9 mouse cellular contexts compared by ENCODE assay signal in the genomic region with DNA sequence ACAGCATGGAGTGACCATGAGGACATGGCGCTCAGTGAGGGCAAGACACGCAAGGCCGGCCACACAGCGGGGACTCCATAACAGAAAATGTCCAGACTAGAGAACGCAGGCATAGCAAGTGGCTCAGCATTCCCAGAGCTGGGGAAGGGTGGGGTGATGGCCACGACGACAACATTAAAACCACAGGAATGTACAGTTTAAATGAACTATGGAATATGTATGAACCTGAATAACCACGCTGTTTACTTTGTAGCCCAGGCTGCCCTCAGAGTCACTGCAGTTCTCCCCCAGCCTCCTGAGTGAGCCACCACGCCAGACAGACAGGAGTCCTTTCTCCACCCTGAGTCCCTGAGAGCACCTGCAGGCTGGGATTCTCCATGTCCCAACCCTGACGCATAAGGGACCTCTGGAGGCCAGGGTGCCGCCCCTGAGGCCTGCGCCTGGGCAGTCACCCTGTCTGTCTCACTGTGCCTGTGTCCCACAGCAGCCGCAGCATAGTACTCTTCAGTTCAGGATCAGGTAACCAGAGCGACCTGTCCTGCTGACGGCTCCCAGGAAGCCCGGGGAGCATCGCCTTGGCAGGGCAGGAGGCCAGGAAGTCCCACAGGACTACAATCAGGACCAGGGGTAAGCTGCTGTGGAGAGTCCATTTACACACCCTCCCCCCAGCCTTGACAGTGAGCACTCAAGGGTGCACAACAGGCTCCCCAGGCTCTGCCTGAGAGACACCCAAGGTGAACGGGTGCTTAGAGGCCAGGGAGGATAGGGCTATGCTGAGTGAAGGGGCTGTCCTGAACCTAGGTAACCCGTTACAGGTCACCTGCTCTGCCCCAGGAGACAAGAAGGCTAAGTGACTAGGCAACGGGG. TPM values are rescaled to one million over a fixed set of nuclear protein-coding genes. Genes with fewer than 3 reads are reported as not detected.
DNase-seq lines count a peak whose midpoint lies in the region; ATAC-seq and TF ChIP-seq lines count a peak whose summit lies in the region.
"Had no signal": no experiment of that assay in that cellular context is flagged by ENCODE, and none has a peak within 500 bp of the region (broad histone marks: within the 10 kb centered on the region; RNA-seq: fewer than 3 reads in every experiment).

No protein-coding gene starts in this region.

- WGBS in liver, embryonic 14.5 days (ENCODE audit: insufficient replicate concordance): 85% methylated on average over 20 of the region's 20 CpGs

- TF ChIP-seq EP300 in liver, embryonic 14.5 days (IDR thresholded peaks at IDR 0.05; ENCODE audit: low read depth): no peak

- no peaks in the 10 kb centered on the region for H3K9me3 ChIP-seq in liver, embryonic 14.5 days (ENCODE audit: control insufficient read depth, low read length)

- DNase-seq in adrenal gland, adult 2 months: peak; percentile 60
- DNase-seq in adrenal gland, adult 8-10 months: no peak
- peak; percentile 68 for DNase-seq in kidney, adult 11 months
- no peak for DNase-seq in kidney, postnatal 4 days
- no peak for DNase-seq in liver, embryonic 14.5 days (ENCODE audit: low read depth in 3 of 3, low spot score in 3 of 3)
- DNase-seq in c-Kit-positive CD71-positive TER-119-positive erythroid progenitor cells, embryonic 14.5 days (ENCODE audit: low spot score): no peak
- no peak for DNase-seq in layer of hippocampus, adult 18-20 months (ENCODE audit: low spot score in 2 of 2)
- DNase-seq: cerebellum, adult 8-10 months had no signal

- no peak for TF ChIP-seq POLR2A in embryonic fibroblast, embryonic 13.5 days (IDR thresholded peaks at IDR 0.05; ENCODE audit: low read depth, low read length)

- ATAC-seq in liver, embryonic 14.5 days (ENCODE audit: insufficient read depth): no peak

- peaks cover 32% of the 10 kb centered on the region for H3K4me1 ChIP-seq in embryonic fibroblast, embryonic 13.5 days (ENCODE audit: control insufficient read depth, insufficient read depth, low read length)
- peaks cover 15 to 19% of the 10 kb centered on the region in 2 experiments for H3K4me1 ChIP-seq in liver, embryonic 14.5 days (replicated peaks; ENCODE audit: control insufficient read depth in 2 of 2, insufficient read depth in 2 of 2, low read length in 1 of 2)

- H3K36me3 ChIP-seq in liver, embryonic 14.5 days (replicated peaks; ENCODE audit: control insufficient read depth, insufficient read depth, low read depth): no peaks in the 10 kb centered on the region

- H3K4me3 ChIP-seq in embryonic fibroblast, embryonic 13.5 days (ENCODE audit: insufficient read depth, low read length): no peak overlapping the region
- H3K4me3 ChIP-seq in liver, embryonic 14.5 days (ENCODE audit: insufficient read depth in 1 of 2, low read depth in 2 of 2, low read length in 2 of 2): no peak overlapping the region

- no peaks in the 10 kb centered on the region for H3K27me3 ChIP-seq in liver, embryonic 14.5 days (ENCODE audit: control insufficient read depth, insufficient read depth, low read length)

- peak overlapping the region; percentile 94 for H3K27ac ChIP-seq in embryonic fibroblast, embryonic 13.5 days (ENCODE audit: insufficient read depth, low read length)
- peak overlapping the region; percentile 8; the same call in 1 of the 2 replicates for H3K27ac ChIP-seq in liver, embryonic 14.5 days

- no peak for TF ChIP-seq CTCF in embryonic fibroblast, embryonic 13.5 days (IDR thresholded peaks at IDR 0.05; ENCODE audit: borderline replicate concordance, insufficient read depth, low read length)
- TF ChIP-seq CTCF in liver, embryonic 14.5 days (IDR thresholded peaks at IDR 0.05; ENCODE audit: low read depth): no peak

- no peak overlapping the region for H3K4me2 ChIP-seq in liver, embryonic 14.5 days (ENCODE audit: low read depth)

- H3K9ac ChIP-seq in liver, embryonic 14.5 days (replicated peaks): no peak overlapping the region

RNA-seq across cellular contexts. Expression of a gene that starts 25.9 kb away (rescaled TPM):
- 1,000 to 10,000 TPM; 1,287 to 1,377 TPM for total RNA-seq in adrenal gland, adult 2 months (2021)
- polyA plus RNA-seq in adrenal gland, adult 2 months (2012; rRNA removed): 1,827 and 2,443 TPM in 2 replicates
- 100 to 1,000 TPM; 697 to 776 (median 769) TPM for total RNA-seq in adrenal gland, adult 8-10 months (2022)
- polyA plus RNA-seq in embryonic fibroblast, embryonic 13.5 days (2011; ENCODE audit: insufficient read length, low read depth, missing spikeins): 214 and 217 TPM in 2 replicates
- 274 and 388 TPM in 2 replicates for polyA plus RNA-seq in liver, embryonic 14.5 days (2012; rRNA removed)
- polyA plus RNA-seq in liver, embryonic 14.5 days (2014; fragmentation: Nextera tagmentation; extraction: Ambion mirVana): 705 and 724 TPM in 2 replicates
- 100 to 1,000 TPM; 509 to 545 TPM for total RNA-seq in layer of hippocampus, adult 18-20 months (2021)

RNA-seq across cellular contexts. Expression of a gene that starts 32.5 kb away (rescaled TPM):
- total RNA-seq in adrenal gland, adult 2 months (2021): 10 to 100 TPM; 38.5 to 59.3 TPM
- 102 and 120 TPM in 2 replicates for polyA plus RNA-seq in adrenal gland, adult 2 months (2012; rRNA removed)
- total RNA-seq in adrenal gland, adult 8-10 months (2022): 10 to 100 TPM; 27.4 to 54.8 (median 45.1) TPM
- polyA plus RNA-seq in embryonic fibroblast, embryonic 13.5 days (2011; ENCODE audit: insufficient read length, low read depth, missing spikeins): 50.7 and 53.5 TPM in 2 replicates
- polyA plus RNA-seq in liver, embryonic 14.5 days (2012; rRNA removed): 10.0 and 10.1 TPM in 2 replicates
- polyA plus RNA-seq in liver, embryonic 14.5 days (2014; fragmentation: Nextera tagmentation; extraction: Ambion mirVana): 6.6 and 7.6 TPM in 2 replicates
- 10 to 100 TPM; 16.3 to 16.9 TPM for total RNA-seq in layer of hippocampus, adult 18-20 months (2021)

RNA-seq across cellular contexts. Expression of a gene that starts 33.3 kb away (rescaled TPM):
- total RNA-seq in adrenal gland, adult 2 months (2021): 100 to 1,000 TPM in 1 of 2 experiments, 10 to 100 TPM in 1; 97.3 to 106 TPM
- polyA plus RNA-seq in adrenal gland, adult 2 months (2012; rRNA removed): 111 and 122 TPM in 2 replicates
- 100 to 1,000 TPM in 1 of 4 experiments, 10 to 100 TPM in 3; 79.1 to 104 (median 94.4) TPM for total RNA-seq in adrenal gland, adult 8-10 months (2022)
- polyA plus RNA-seq in embryonic fibroblast, embryonic 13.5 days (2011; ENCODE audit: insufficient read length, low read depth, missing spikeins): 46.3 and 61.0 TPM in 2 replicates
- 77.0 and 121 TPM in 2 replicates for polyA plus RNA-seq in liver, embryonic 14.5 days (2012; rRNA removed)
- 88.0 and 90.2 TPM in 2 replicates for polyA plus RNA-seq in liver, embryonic 14.5 days (2014; fragmentation: Nextera tagmentation; extraction: Ambion mirVana)
- 10 to 100 TPM; 88.2 to 93.9 TPM for total RNA-seq in layer of hippocampus, adult 18-20 months (2021)

RNA-seq across cellular contexts. Expression of a gene that starts 42.7 kb away (rescaled TPM):
- 100 to 1,000 TPM; 153 to 156 TPM for total RNA-seq in adrenal gland, adult 2 months (2021)
- 151 and 159 TPM in 2 replicates for polyA plus RNA-seq in adrenal gland, adult 2 months (2012; rRNA removed)
- total RNA-seq in adrenal gland, adult 8-10 months (2022): 100 to 1,000 TPM; 127 to 146 (median 143) TPM
- 80.8 and 91.7 TPM in 2 replicates for polyA plus RNA-seq in embryonic fibroblast, embryonic 13.5 days (2011; ENCODE audit: insufficient read length, low read depth, missing spikeins)
- polyA plus RNA-seq in liver, embryonic 14.5 days (2012; rRNA removed): 80.5 and 88.8 TPM in 2 replicates
- polyA plus RNA-seq in liver, embryonic 14.5 days (2014; fragmentation: Nextera tagmentation; extraction: Ambion mirVana): 17.4 and 18.9 TPM in 2 replicates
- 100 to 1,000 TPM; 101 to 102 TPM for total RNA-seq in layer of hippocampus, adult 18-20 months (2021)

RNA-seq across cellular contexts. Expression of a gene that starts 56.4 kb away (rescaled TPM):
- total RNA-seq in adrenal gland, adult 2 months (2021): 1 to 10 TPM; 3.9 to 6.7 TPM
- 11.0 and 14.6 TPM in 2 replicates for polyA plus RNA-seq in adrenal gland, adult 2 months (2012; rRNA removed)
- total RNA-seq in adrenal gland, adult 8-10 months (2022): 10 to 100 TPM in 2 of 4 experiments, 1 to 10 TPM in 2; 6.4 to 10.6 (median 8.5) TPM
- polyA plus RNA-seq in embryonic fibroblast, embryonic 13.5 days (2011; ENCODE audit: insufficient read length, low read depth, missing spikeins): 1.7 and 3.1 TPM in 2 replicates
- 17.5 and 20.9 TPM in 2 replicates for polyA plus RNA-seq in liver, embryonic 14.5 days (2012; rRNA removed)
- polyA plus RNA-seq in liver, embryonic 14.5 days (2014; fragmentation: Nextera tagmentation; extraction: Ambion mirVana): 7.9 and 9.3 TPM in 2 replicates
- total RNA-seq in layer of hippocampus, adult 18-20 months (2021): 1 to 10 TPM; 4.1 to 4.2 TPM

Comparison
In these comparisons a context has a peak if more than half of its experiments do, and no peak if none do; other contexts are left out.
1. DNase-seq: peak in adrenal gland, adult 2 months (single experiment) and kidney, adult 11 months (single experiment); none in adrenal gland, adult 8-10 months (single experiment), kidney, postnatal 4 days (0 of 2), liver, embryonic 14.5 days (0 of 3), c-Kit-positive CD71-positive TER-119-positive erythroid progenitor cells, embryonic 14.5 days (single experiment) and layer of hippocampus, adult 18-20 months (0 of 2).